Mouse (Mus musculus): ENCODE measurements around the gene Gatm.
A peak's percentile ranks its signal among the peaks of the same experiment; 100 is the strongest.

The Gatm gene

DNA sequence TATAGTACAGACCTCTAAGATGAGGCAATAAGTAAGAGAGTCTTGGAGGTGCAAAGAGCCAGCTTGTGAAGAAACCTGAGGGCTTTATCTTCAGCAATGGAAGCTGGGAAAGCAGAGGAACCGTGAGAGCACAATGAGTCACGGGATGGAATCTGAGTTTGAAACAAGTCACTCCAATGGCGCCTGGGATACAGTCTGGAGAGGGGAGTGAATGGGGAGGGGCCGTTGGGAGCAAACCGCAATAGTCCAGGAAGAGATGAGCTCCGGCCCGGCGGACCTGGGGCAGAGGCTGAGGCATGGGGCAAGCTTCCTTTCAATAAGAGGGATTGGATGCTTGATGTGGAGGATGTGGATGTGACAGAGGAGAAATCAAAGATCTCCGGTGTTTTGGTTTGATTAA lies 2.3 kb downstream of the Gatm start:
- DNase-seq (ENCODE audit: low spot score in 2 of 2), result no peak

DNA sequence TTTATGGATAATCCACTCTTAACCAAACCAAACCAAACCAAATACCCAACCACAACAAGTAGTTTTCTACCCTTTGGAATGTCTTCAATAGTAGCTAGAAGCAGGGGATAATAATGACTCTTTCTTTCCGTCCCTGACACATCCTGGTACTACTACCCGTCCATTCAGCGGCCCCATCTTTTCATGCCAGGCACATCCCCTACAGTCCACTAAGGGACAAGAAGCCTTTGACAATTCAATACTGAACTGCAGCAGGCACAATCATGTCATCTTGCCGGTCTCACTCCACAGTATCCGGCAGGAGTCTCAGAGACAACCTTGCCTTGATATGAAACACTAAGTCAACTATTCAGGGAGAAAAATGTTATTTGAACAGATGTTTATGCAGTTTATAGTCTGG lies 5.3 kb downstream of the Gatm start:
- no peak for DNase-seq (ENCODE audit: low spot score in 2 of 2)

DNA sequence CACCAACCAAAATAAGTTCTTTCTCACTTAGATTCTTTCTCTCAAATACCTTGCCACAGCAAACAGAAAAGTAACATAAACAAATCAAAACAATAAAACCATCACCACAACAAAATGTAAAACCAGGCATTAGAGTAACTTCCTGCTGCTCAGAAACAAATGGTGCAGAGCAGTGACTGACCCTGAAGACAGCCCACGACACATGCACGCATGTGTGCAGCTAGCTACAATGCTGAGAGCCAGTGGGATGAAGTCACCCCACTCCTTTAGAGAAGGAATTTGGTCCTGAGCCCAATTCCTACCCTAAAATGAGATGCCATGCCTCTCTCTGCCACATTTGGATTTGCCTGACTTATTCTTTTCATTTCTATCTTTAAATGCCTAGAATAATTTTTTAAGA lies 9.7 kb downstream of the Gatm start:
- DNase-seq (ENCODE audit: low spot score in 2 of 2), result no peak

DNA sequence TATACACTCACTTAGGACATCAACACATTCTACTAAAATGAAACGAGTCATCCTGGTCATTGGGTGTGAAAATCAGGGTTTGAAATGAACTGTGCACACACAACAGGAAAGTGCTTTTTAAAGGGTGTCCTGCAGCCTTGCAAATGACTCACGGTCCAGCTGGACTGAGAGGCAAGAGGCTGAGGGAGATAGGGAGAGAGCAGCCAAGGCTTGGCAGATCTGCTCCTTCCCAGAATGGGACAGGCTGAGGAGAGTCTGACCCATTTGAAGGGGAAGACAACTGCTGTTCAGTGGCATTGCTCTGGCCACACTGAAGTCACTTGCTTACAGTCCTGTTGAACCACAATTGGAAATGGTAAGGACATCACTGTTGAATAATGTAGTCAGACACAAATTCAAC lies 11.4 kb downstream of the Gatm start:
- no peak for DNase-seq (ENCODE audit: low spot score in 2 of 2)

DNA sequence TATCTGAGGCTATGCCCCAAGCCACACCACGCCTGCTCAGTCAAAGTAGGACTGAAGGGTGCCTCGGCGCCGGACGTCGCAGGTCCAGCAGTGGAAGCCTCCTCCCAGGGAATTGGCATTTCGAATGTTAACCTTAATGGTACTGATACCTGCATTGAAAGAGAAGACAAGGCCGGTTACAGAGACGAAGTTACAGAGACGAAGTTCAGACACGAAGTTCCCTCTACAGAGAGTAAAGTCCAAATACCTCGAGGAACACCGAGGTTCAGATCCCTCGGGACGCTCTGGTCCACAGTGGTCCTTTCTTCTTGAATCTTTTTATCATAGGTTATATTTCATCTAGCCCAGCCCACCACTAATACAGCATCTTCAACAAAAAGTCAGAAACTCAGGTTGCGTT lies 15.6 kb downstream of the Gatm start:
- no peak for DNase-seq (ENCODE audit: low spot score in 2 of 2)

DNA sequence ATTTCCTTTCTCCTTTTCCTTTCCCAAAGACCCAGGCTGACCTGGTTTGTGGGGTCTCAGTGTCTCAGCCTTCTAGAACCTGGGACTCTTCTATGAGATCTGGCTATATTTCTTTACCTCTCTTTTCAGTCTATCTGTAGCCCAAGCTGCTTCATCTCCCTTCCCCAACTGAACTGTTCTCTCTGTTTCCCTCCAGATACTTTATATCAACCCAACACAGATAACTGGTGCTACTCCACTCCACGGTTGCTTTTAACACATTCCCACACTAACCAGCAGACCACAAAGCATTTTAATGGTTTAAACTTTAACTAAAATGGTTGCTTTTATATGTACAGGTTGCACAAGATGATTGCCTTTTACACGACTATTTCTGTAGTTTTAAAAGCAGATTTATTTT lies 19.9 kb downstream of the Gatm start:
- DNase-seq (ENCODE audit: low spot score in 2 of 2), result no peak

DNA sequence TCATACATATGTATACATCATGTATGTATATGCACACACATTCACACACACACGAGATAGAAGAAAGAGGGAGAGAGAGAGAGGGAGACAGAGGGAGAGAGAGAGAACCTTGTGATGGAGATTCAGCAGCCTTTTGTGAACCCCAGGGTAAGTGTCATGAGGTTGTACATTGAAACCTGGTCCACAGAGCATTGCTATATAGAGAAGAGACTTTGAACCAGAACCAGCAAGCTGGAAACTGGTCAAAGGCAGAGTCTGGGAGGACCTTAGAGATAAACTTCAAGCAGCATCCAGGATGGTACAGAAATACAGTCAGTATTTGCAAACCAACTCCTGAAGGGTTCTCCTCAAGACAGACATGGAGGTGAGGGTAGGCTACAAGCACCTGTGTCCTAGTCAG lies 20.8 kb downstream of the Gatm start:
- no peak for DNase-seq (ENCODE audit: low spot score in 2 of 2)

DNA sequence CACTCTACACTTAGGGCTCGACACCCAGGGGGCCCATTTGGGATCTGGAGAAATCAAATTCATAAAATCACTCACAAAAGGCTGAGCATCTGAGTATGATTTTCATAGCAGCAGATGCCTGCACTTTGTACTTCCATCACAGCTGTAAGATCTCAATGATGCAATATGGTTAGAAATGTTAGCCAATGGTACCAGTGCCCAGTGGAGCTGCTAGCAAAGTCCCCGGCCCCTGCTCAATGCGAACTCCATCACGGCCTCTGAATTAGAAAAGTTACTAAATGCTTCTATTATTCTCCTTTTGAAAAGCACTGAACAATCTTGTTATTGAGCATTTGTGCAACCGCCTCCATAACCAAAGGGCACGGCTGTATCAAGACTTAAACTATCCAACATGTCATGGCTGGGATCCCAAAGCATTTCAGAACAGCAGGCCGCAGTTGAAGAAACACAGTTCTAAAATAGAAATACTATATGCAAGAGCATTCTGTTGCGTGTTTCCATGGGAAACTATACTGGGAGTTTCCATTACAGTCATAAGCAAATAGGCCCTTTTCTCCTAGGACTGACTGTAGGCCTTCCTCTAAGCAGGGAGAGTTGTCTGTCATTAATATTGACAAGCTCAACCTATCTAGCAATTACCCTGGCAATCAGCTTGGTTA lies 23.1 kb downstream of the Gatm start:
- no peak for DNase-seq (ENCODE audit: low spot score in 2 of 2)

DNA sequence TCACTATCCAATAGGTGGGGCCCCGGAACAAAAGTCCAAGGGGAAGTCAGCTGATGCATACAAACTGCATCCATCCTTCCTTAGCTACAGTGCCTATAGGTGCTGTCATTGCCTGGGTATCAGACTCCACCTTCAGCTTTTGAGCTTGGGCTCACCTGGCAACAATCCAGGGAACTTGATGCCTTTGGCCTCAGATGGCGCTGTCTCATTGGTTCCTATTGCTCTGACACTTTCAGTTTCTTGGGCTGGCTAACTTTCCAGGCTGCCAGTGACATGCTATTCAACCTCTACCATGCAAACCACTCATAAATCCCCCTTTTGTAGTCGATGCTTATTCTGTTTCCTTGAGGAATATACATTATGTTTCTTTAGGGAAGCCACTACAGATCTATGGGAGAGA lies 24.8 kb downstream of the Gatm start:
- DNase-seq (ENCODE audit: low spot score in 2 of 2), result no peak

DNA sequence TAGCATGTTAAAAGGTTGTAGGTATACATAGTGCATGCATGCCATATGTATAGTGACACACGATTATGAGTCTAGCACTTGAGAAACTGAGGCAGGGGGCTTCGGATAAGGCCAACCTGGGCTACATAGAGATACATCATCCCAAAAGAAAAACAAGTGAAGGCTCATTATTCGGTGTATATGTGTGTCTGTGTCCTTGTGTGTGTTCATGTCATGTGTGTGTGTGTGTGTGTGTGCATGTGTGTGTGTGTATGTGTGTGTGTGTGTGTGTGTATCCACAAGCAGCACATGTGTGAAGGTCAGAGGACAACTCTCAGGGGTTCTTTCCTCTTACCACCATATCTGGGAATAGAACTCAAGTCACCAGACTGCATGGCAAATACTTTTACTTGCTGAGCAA lies 28.8 kb downstream of the Gatm start:
- no peak for DNase-seq (ENCODE audit: low spot score in 2 of 2)

DNA sequence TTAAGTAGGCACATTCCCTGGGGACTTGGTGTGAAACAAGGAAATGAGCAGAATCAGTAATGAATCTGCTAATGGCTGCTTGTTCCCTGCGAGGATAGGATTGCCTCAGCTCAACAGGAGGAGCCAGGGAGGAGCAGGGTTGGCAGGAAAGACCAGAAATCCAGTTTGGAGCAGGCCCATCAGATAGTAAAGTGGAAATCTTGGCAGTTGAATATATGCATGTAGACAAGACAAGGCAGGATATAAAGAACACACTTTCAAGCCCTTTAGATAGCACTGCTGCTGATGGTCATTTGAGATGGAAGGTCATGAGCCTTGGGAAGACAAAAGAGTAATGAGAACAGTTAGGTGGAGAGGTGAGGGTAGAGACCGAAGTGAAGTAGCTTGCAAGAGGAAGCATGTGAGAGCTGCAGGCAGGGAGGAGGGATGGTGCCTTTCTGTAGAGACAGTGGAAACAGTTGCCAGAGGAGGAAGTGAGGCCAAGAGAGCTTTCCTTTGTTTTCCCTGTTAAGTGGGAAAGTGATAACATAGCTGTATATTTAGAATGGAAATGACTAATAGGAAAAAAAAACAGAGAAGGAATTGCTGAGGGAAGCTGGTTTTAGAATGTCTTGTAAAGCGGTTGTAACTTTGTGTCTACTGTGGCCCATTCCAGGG lies 29.6 kb downstream of the Gatm start:
- no peak for DNase-seq (ENCODE audit: low spot score in 2 of 2)

DNA sequence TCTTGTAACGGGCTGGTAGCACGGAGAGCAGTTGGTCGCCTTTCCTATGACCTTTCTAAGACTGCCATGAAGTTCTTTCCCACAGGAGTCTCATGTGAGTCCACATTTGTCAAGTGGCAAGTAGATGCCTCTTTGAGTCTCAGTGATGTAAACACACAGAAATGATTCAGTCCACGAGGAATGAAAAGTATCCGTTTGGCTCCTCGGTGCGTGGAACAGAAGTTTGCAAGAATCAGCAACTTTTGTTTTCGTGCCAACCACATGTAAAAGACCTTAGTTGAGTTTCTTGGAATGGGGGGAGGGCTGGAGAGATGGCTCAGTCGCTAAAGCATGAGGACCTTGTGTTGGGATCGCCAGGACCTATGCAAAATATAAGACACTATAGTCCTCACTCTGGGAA lies 30.7 kb downstream of the Gatm start:
- no peak for DNase-seq (ENCODE audit: low spot score in 2 of 2)

DNA sequence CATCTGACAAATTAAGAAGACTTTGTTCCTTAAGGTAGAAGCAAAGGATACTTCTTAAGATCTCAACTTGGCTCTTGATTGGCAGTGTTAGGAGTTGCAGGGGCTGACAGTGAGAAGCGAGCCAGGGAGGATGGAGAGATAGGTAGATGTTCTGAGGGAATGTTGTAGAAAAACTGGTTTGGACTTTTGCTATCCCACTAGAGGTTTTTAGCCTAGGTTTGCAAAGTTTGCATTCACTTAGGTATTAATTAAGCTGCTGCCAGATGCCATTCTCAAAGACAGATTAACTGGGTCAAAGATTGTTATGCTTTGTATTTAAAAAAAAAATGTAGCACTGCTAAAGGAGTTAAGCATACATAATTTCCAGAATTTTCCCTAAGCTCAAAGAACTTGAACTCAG lies 33.8 kb downstream of the Gatm start:
- DNase-seq (ENCODE audit: low spot score in 2 of 2), result no peak

DNA sequence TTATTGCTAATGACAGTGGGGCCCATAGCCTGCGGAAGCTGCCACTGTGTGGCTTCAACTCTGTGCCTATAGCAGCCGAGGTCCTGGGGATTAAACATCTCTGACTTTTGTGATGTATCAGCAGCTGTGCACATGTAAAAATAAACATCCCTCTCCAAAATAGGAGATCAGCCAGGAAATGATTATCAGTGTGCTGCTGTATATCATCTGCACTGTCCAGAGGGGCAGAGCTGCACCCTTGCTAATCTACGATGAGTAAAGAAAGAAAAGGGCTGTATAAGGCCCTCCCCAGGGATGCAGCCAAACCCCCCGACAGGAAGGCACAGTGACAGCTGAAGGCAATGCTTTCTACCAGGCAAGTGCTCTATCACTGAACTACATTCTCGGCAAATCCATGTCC lies 34.8 kb downstream of the Gatm start:
- no peak for DNase-seq (ENCODE audit: low spot score in 2 of 2)

DNA sequence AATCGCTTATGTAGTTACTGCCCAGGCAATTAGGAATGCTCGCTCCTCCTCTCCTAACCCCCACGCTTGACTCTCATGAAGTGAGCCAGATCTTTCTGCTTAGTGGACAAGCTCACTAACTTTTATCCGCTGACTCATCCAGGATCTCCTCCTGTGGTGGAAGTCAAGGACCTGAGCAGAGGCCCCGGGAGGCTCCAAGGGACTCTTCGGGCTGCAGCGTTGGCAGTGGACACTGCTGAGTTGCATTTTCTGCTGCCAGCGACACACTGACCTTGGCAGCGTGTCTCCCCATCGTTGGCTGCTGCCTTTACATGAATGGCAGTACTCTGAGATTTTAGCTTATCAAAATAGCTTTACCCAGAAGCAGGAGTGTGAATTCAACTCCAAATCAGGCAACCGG lies 35.6 kb downstream of the Gatm start:
- no peak for DNase-seq (ENCODE audit: low spot score in 2 of 2)

DNA sequence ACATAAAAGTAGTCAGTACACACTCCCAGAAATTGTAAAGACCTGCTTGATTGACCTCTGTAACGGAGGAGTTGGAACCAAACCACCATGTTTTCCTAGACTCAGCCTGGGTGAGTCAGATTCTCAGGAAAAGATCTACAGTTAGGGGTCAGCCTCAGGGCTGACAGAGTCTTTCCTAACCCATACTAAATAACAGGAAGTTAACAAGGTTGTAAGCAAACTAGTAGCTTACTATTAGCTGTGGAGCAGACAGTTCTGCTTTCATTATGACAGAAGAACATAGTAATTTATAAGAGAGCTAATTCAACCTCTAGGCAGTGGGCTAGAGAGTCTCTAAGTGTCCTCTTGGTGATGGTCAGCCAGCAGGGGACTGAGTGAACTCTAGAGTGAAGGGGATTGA lies 38.7 kb downstream of the Gatm start:
- DNase-seq (ENCODE audit: low spot score in 2 of 2), result no peak

DNA sequence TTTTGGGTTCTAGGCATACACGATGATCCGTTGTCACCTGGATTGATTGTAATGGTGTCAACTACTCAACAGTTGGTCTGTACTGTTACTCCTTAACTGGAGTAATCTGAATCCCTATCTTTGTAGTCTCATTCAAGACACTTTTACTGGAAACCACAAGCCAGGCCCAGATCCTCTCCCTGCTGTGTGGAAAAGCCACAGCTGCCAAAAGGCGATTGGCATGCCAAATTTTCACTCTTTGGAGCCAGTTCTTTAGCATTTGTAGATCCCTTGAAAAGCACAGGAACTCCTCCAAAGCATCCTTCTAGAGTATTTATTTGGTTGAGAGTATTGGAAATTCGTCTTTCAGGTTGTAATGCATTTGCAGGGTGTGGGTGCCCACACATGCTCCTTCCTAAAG lies 39.8 kb downstream of the Gatm start:
- no peak for DNase-seq (ENCODE audit: low spot score in 2 of 2)

DNA sequence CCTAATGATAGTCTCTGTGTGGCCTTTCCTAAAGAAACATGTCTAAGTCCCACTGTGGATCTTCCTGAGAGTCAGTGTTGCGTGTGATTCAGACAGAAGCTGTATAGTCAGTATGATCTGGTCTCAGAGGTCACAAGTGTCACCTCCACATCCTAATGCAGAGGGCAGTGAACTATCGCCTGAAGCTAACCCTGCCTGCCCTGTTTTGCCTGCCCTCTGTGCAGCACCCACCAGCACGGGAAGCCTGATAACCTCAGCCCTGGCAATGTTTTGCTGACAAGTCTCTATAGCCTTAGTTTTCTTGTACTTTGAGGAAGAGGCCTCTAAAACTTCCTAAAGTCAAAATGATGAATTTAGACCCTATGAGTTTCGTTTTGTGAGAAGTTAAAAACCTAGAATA lies 40.7 kb downstream of the Gatm start:
- DNase-seq (ENCODE audit: low spot score in 2 of 2), result no peak

DNA sequence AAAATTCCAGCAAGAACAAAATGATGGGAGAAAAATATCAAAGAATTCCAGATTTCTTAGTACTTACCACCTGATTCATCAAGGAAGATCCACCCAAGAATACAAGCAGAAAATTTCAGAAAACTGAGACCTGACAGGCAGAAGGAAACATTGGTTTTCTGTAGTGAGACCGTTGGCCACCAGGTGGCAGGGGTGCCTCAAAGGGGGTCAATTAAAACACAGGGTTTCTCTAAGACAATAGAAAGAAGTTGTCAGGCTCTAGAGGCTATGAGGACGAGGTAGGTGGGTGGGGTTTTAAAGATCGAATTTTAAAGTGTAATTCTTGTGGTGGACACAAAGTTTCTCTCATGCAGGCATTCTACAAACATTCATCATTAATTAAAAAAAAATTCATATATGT lies 41.7 kb downstream of the Gatm start:
- DNase-seq (ENCODE audit: low spot score in 2 of 2), result peak in 1 of 2 experiments; percentile 76

DNA sequence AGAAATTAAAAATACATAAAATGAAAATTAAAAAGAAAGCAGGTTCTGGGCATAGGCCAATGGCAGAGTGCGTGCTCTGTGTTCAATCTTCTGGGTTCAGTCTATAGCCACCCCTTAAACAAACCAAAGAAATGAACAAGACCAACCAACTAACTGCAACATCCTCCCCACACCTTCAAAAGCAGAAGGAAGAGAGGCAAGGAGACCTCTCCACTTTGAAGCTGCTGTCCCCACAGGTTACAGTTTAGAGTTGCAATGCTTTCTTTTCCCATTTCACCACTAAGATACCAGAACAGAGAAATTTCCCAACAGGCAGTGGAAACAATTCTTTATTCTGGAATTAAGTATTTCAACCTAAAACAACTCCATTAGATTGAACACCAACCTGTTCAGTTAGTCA lies 48.9 kb downstream of the Gatm start:
- DNase-seq (ENCODE audit: low spot score in 2 of 2), result no peak

DNA sequence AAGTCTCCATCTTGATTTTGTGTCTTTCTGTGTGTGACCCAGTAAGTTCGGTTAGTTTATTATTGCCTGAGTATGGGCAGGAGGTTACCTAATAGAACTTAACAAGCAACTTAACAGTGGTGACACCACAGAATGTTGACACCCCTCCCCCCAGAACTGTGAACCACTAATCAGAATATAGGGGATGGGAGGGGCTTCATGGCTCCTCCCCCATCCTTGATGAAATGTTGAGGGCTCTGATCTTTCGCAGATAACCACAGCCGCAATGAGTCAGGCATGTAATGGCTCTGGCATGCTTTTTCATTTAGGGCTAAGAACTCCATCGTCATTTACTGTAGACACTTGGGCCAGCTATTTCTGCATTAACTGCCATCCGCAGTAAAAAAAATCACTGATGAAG lies 49.9 kb downstream of the Gatm start:
- no peak for DNase-seq (ENCODE audit: low spot score in 2 of 2)

DNA sequence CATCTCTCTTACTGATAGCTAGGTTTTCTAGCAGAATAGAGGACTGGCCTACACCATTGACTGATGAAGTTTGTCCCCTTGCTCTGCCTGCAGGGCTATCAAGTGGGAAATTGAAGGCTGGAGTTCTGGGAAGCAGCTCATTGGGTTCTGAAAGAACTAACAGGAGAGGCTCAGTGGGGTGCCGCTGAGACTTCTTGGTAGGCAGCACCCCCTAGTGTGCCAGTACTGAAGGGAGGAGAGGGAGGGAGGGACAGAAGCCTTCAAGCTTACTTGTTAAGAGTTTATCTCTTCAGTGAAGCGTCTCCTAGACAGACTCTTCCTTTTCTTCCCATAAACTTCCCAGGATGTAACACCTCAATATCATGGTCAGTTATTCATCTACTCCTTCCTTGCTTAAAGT lies 52.8 kb downstream of the Gatm start:
- peak in 1 of 2 experiments; percentile 48 for DNase-seq (ENCODE audit: low spot score in 2 of 2)

Measured in spleen, postnatal 10 days (tissue).